In the genomic region with DNA sequence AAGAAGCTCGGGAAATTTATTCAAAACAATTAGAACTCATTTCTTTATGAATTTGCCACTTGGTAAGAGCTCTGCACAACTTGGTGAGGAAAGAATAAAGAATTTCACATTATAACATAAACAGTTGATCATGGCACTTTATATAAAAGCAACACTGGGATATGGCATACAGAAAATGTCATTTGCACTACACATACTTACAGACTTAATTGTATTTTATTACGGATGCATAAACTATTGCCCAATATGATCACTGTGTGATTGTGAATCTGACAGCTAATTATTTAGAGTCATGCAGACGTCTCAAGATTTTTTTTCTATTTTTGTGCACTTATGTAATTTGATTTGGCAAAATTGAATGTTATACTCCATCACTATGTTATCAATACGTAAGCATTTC, we compare ENCODE assay signal across 24 mouse cellular contexts.
"Had no signal": no experiment of that assay in that cellular context is flagged by ENCODE, and none has a peak within 500 bp of the region (broad histone marks: within the 10 kb centered on the region; RNA-seq: fewer than 3 reads in every experiment).

No protein-coding gene starts in this region.

- ATAC-seq: hindbrain, postnatal 0 days; intestine, embryonic 16.5 days had no signal

- H3K9ac ChIP-seq: forebrain, postnatal 0 days; hindbrain, embryonic 13.5 days; hindbrain, embryonic 15.5 days; kidney, embryonic 15.5 days; limb, embryonic 13.5 days; limb, embryonic 15.5 days had no signal

- DNase-seq: gastrocnemius, postnatal 14 days; gastrocnemius, postnatal 36 days; heart, adult 11 months; heart, adult 2 months; heart, postnatal 10 days; heart, postnatal 36 days; kidney, adult 11 months; kidney, adult 2 months; kidney, adult 9 months; kidney, postnatal 14 days; kidney, postnatal 36 days; layer of hippocampus, adult 9-11 months; layer of hippocampus, postnatal 36 days; left cerebral cortex, postnatal 4 days had no signal

- H3K4me1 ChIP-seq: hindbrain, embryonic 15.5 days; kidney, embryonic 15.5 days; limb, embryonic 13.5 days; limb, embryonic 15.5 days had no signal

- H3K4me2 ChIP-seq: heart, embryonic 11.5 days; hindbrain, embryonic 13.5 days; hindbrain, embryonic 15.5 days; kidney, embryonic 15.5 days; limb, embryonic 13.5 days; limb, embryonic 15.5 days had no signal

- H3K27me3 ChIP-seq: hindbrain, embryonic 13.5 days; hindbrain, embryonic 15.5 days; kidney, embryonic 15.5 days; limb, embryonic 13.5 days; limb, embryonic 15.5 days had no signal

- H3K27ac ChIP-seq: heart, adult 2 months; hindbrain, embryonic 13.5 days; hindbrain, embryonic 15.5 days; hindbrain, postnatal 0 days; kidney, embryonic 15.5 days; kidney, postnatal 0 days; limb, embryonic 13.5 days; limb, embryonic 15.5 days had no signal

- H3K36me3 ChIP-seq: hindbrain, embryonic 13.5 days; hindbrain, embryonic 15.5 days; kidney, embryonic 15.5 days; limb, embryonic 13.5 days; limb, embryonic 15.5 days had no signal

- H3K4me3 ChIP-seq: heart, adult 2 months; hindbrain, embryonic 13.5 days; hindbrain, embryonic 15.5 days; kidney, embryonic 15.5 days; limb, embryonic 13.5 days; limb, embryonic 15.5 days had no signal

- H3K9me3 ChIP-seq: hindbrain, embryonic 13.5 days; hindbrain, embryonic 15.5 days; kidney, embryonic 15.5 days; limb, embryonic 13.5 days; limb, embryonic 15.5 days had no signal
